Mouse (Mus musculus) heart, adult 9 months (tissue): ENCODE measurements around the gene Olfr10.

Source experiments
- DNase-seq, 2 experiments: peaks; one replicate each; pipeline ENCODE4 v3.0.0; 2022; ENCODE audit warnings: low spot score in 2 of 2

The Olfr10 gene

GRCm38 (mm10) chr11:49322442-49322841, 17.9 kb downstream of the Olfr10 start, which contains the start of gene Olfr1391:
Gene Olfr1391 (plus strand): TSS chr11:49322742.
- DNase-seq: no peak

- no peak for DNase-seq
Observed at GRCm38 (mm10) chr11:49326726-49327125, 22.2 kb downstream of the Olfr10 start.

- DNase-seq: no peak
Observed at GRCm38 (mm10) chr11:49329686-49330085, 25.1 kb downstream of the Olfr10 start.

GRCm38 (mm10) chr11:49334888-49335287, 30.3 kb downstream of the Olfr10 start, which contains the start of gene Olfr1390:
Gene Olfr1390 (plus strand): TSS chr11:49335188.
- no peak for DNase-seq

GRCm38 (mm10) chr11:49337150-49337832, 32.8 kb downstream of the Olfr10 start:
- DNase-seq: no peak
